Mouse (Mus musculus) CH12.LX (cell line): ENCODE measurements around the gene Rab8a. TPM values are rescaled to one million over a fixed set of nuclear protein-coding genes. Genes with fewer than 3 reads are reported as not detected.

Experiments
- DNase-seq: peaks from one replicate; pipeline ENCODE4 v3.0.0-alpha.2; 2013; ENCODE audit errors: extremely low read depth
- H3K27ac ChIP-seq: 2 replicates; pipeline ENCODE4 v1.5.1; 2012; ENCODE audit warnings: low read depth, mild to moderate bottlenecking, control low read depth, moderate library complexity; ENCODE audit not compliant: insufficient read depth
- H3K27me3 ChIP-seq: replicated peaks from 2 replicates; pipeline ENCODE3; 2012; ENCODE audit warnings: inconsistent platforms
- H3K36me3 ChIP-seq, 2 experiments: replicated peaks in 1 of 2; 2 replicates each; pipeline versions ENCODE3 to v1.6.1; 2012; ENCODE audit warnings: inconsistent platforms in 1 of 2, low read length in 1 of 2, mild to moderate bottlenecking in 1 of 2, mixed read lengths in 1 of 2, moderate library complexity in 1 of 2; ENCODE audit not compliant: control insufficient read depth in 1 of 2, insufficient read depth in 1 of 2
- H3K4me1 ChIP-seq, 2 experiments: 2 replicates each; pipeline ENCODE4 v1.6.1; 2012; ENCODE audit warnings: inconsistent platforms in 1 of 2, moderate library complexity in 1 of 2; ENCODE audit not compliant: insufficient read depth in 2 of 2, control insufficient read depth in 1 of 2
- H3K4me2 ChIP-seq: 2 replicates; pipeline ENCODE4 v1.6.1; 2012; ENCODE audit warnings: low read depth, mild to moderate bottlenecking, control low read depth; ENCODE audit not compliant: poor library complexity, insufficient read depth, severe bottlenecking
- H3K4me3 ChIP-seq, 3 experiments: fragments of 150-350 bp in 1 of 3; sonication (generic) in 1 of 3; replicated peaks in 1 of 3; 2 replicates each; pipeline versions ENCODE3 to v1.5.1; 2011 to 2012; ENCODE audit warnings: low read depth in 2 of 3, low read length in 2 of 3, mild to moderate bottlenecking in 2 of 3, moderate library complexity in 2 of 3, control low read depth in 1 of 3, improper control_type of control experiment in 1 of 3, inconsistent platforms in 1 of 3, mixed read lengths in 1 of 3; ENCODE audit not compliant: poor library complexity in 1 of 3
- H3K79me2 ChIP-seq: replicated peaks from 2 replicates; pipeline ENCODE4 v1.6.1; 2012; ENCODE audit warnings: mild to moderate bottlenecking, moderate library complexity; ENCODE audit not compliant: control insufficient read depth, poor library complexity, insufficient read depth, severe bottlenecking; ENCODE audit errors: extremely low read depth
- H3K9ac ChIP-seq: 2 replicates; pipeline ENCODE4 v1.6.1; 2012; ENCODE audit warnings: low read depth, mild to moderate bottlenecking, control low read depth, moderate library complexity; ENCODE audit not compliant: insufficient read depth
- H3K9me3 ChIP-seq: replicated peaks from 2 replicates; pipeline ENCODE3; 2012; ENCODE audit warnings: low read length, inconsistent platforms, mixed read lengths
- BHLHE40 ChIP-seq: IDR thresholded peaks from 2 replicates; pipeline ENCODE4 v1.6.1; 2011; ENCODE audit warnings: mild to moderate bottlenecking, low read depth, low read length, improper control_type of control experiment
- CHD1 ChIP-seq: IDR thresholded peaks from 2 replicates; pipeline ENCODE4 v1.6.1; 2012; ENCODE audit warnings: low read depth, low read length, improper control_type of control experiment, inconsistent platforms
- CHD2 ChIP-seq: IDR thresholded peaks from 2 replicates; pipeline ENCODE4 v1.6.1; 2011; ENCODE audit warnings: low read length, improper control_type of control experiment
- CTCF ChIP-seq, 2 experiments: IDR thresholded peaks in 1 of 2; conservative IDR thresholded peaks in 1 of 2; 2 replicates each; pipeline ENCODE4 v1.5.1; 2011 to 2012; ENCODE audit warnings: low read depth in 2 of 2, low read length in 2 of 2, improper control_type of control experiment in 1 of 2, inconsistent platforms in 1 of 2, mild to moderate bottlenecking in 1 of 2, moderate library complexity in 1 of 2
- E2F4 ChIP-seq: IDR thresholded peaks from 2 replicates; pipeline ENCODE4 v1.6.1; 2011; ENCODE audit warnings: low read depth, low read length, improper control_type of control experiment; ENCODE audit not compliant: insufficient replicate concordance
- ELF1 ChIP-seq: IDR thresholded peaks from 2 replicates; pipeline ENCODE4 v1.6.1; 2014; ENCODE audit warnings: low read depth, mild to moderate bottlenecking, inconsistent platforms, low read length, improper control_type of control experiment
- EP300 ChIP-seq: IDR thresholded peaks from 2 replicates; pipeline ENCODE4 v1.6.1; 2011; ENCODE audit warnings: low read length, improper control_type of control experiment
- ETS1 ChIP-seq: conservative IDR thresholded peaks from 2 replicates; pipeline ENCODE4 v1.6.1; 2012; ENCODE audit warnings: low read depth, mild to moderate bottlenecking, inconsistent platforms, low read length, improper control_type of control experiment, moderate library complexity
- GABPA ChIP-seq: IDR thresholded peaks from 2 replicates; pipeline ENCODE4 v1.6.1; 2012; ENCODE audit warnings: low read depth, low read length, improper control_type of control experiment, inconsistent platforms; ENCODE audit not compliant: insufficient replicate concordance
- HCFC1 ChIP-seq: IDR thresholded peaks from 2 replicates; pipeline ENCODE4 v1.6.1; 2012; ENCODE audit warnings: low read depth, mild to moderate bottlenecking, inconsistent platforms, low read length, improper control_type of control experiment
- IRF4 ChIP-seq: IDR thresholded peaks from 2 replicates; pipeline ENCODE4 v1.6.1; 2014; ENCODE audit warnings: low read depth, mild to moderate bottlenecking, inconsistent platforms, low read length, improper control_type of control experiment
- JUN ChIP-seq: IDR thresholded peaks from 2 replicates; pipeline ENCODE4 v1.6.1; 2011; ENCODE audit warnings: low read depth, mild to moderate bottlenecking, low read length, improper control_type of control experiment, moderate library complexity; ENCODE audit not compliant: insufficient read depth
- JUND ChIP-seq: conservative IDR thresholded peaks from 2 replicates; pipeline ENCODE4 v1.6.1; 2011; ENCODE audit warnings: low read depth, low read length, improper control_type of control experiment
- KAT2A ChIP-seq: IDR thresholded peaks from 2 replicates; pipeline ENCODE4 v1.6.1; 2012; ENCODE audit warnings: low read length, improper control_type of control experiment, inconsistent platforms; ENCODE audit not compliant: insufficient replicate concordance
- MAFK ChIP-seq: IDR thresholded peaks from 2 replicates; pipeline ENCODE4 v1.6.1; 2011; ENCODE audit warnings: low read length, improper control_type of control experiment; ENCODE audit not compliant: insufficient replicate concordance
- MAX ChIP-seq: IDR thresholded peaks from 2 replicates; pipeline ENCODE4 v1.6.1; 2011; ENCODE audit warnings: low read length, improper control_type of control experiment
- MAZ ChIP-seq: IDR thresholded peaks from 2 replicates; pipeline ENCODE4 v1.6.1; 2012; ENCODE audit warnings: low read depth, mild to moderate bottlenecking, inconsistent platforms, low read length, improper control_type of control experiment, moderate library complexity
- MEF2A ChIP-seq: IDR thresholded peaks from 2 replicates; pipeline ENCODE4 v1.6.1; 2014; ENCODE audit warnings: low read depth, mild to moderate bottlenecking, inconsistent platforms, low read length, improper control_type of control experiment, borderline replicate concordance
- MXI1 ChIP-seq: IDR thresholded peaks from 2 replicates; pipeline ENCODE4 v1.6.1; 2011; ENCODE audit warnings: mild to moderate bottlenecking, low read depth, low read length, improper control_type of control experiment
- MYC ChIP-seq: IDR thresholded peaks from 2 replicates; pipeline ENCODE4 v1.6.1; 2011; ENCODE audit warnings: low read depth, mild to moderate bottlenecking, improper control_type of control experiment, low read length
- NELFE ChIP-seq: IDR thresholded peaks from 2 replicates; pipeline ENCODE4 v1.6.1; 2011; ENCODE audit warnings: low read depth, low read length, improper control_type of control experiment
- NRF1 ChIP-seq: IDR thresholded peaks from 2 replicates; pipeline ENCODE4 v1.6.1; 2014; ENCODE audit warnings: low read depth, mild to moderate bottlenecking, inconsistent platforms, low read length, improper control_type of control experiment, moderate library complexity
- PAX5 ChIP-seq: IDR thresholded peaks from 2 replicates; pipeline ENCODE4 v1.6.1; 2012; ENCODE audit warnings: low read length, inconsistent platforms, mixed read lengths
- POLR2A ChIP-seq: IDR thresholded peaks from 2 replicates; pipeline ENCODE4 v1.6.1; 2011; ENCODE audit warnings: low read depth, mild to moderate bottlenecking, improper control_type of control experiment, low read length
- POLR2AphosphoS2 ChIP-seq: IDR thresholded peaks from 2 replicates; pipeline ENCODE4 v1.6.1; 2011; ENCODE audit warnings: low read depth, low read length, improper control_type of control experiment
- RAD21 ChIP-seq: IDR thresholded peaks from 2 replicates; pipeline ENCODE4 v1.6.1; 2011; ENCODE audit warnings: low read depth, mild to moderate bottlenecking, low read length, improper control_type of control experiment, moderate library complexity
- RCOR1 ChIP-seq: conservative IDR thresholded peaks from 2 replicates; pipeline ENCODE4 v1.6.1; 2012; ENCODE audit warnings: low read depth, mild to moderate bottlenecking, inconsistent platforms, low read length, improper control_type of control experiment
- SIN3A ChIP-seq: IDR thresholded peaks from 2 replicates; pipeline ENCODE4 v1.6.1; 2012; ENCODE audit warnings: low read length, improper control_type of control experiment, inconsistent platforms
- SMC3 ChIP-seq: IDR thresholded peaks from 2 replicates; pipeline ENCODE4 v1.6.1; 2011; ENCODE audit warnings: low read depth, low read length, improper control_type of control experiment
- TBP ChIP-seq: conservative IDR thresholded peaks from 2 replicates; pipeline ENCODE4 v1.6.1; 2011; ENCODE audit warnings: low read depth, low read length, improper control_type of control experiment
- TCF12 ChIP-seq: IDR thresholded peaks from 2 replicates; pipeline ENCODE4 v1.6.1; 2014; ENCODE audit warnings: low read depth, mild to moderate bottlenecking, inconsistent platforms, low read length, improper control_type of control experiment
- UBTF ChIP-seq: IDR thresholded peaks from 2 replicates; pipeline ENCODE4 v1.6.1; 2012; ENCODE audit warnings: low read depth, mild to moderate bottlenecking, inconsistent platforms, low read length, improper control_type of control experiment, moderate library complexity
- USF1 ChIP-seq: IDR thresholded peaks from 2 replicates; pipeline ENCODE4 v1.6.1; 2014; ENCODE audit warnings: low read depth, mild to moderate bottlenecking, inconsistent platforms, low read length, improper control_type of control experiment
- USF2 ChIP-seq: conservative IDR thresholded peaks from 2 replicates; pipeline ENCODE4 v1.6.1; 2011; ENCODE audit warnings: low read depth, low read length, improper control_type of control experiment
- ZC3H11A ChIP-seq: IDR thresholded peaks from 2 replicates; pipeline ENCODE4 v1.6.1; 2012; ENCODE audit warnings: low read depth, mild to moderate bottlenecking, inconsistent platforms, low read length, improper control_type of control experiment
- ZKSCAN1 ChIP-seq: IDR thresholded peaks from 2 replicates; pipeline ENCODE4 v1.6.1; 2012; ENCODE audit warnings: low read depth, inconsistent platforms, low read length, improper control_type of control experiment, borderline replicate concordance
- ZMIZ1 ChIP-seq: IDR thresholded peaks from 2 replicates; pipeline ENCODE4 v1.6.1; 2012; ENCODE audit warnings: low read depth, mild to moderate bottlenecking, inconsistent platforms, low read length, improper control_type of control experiment
- ZNF384 ChIP-seq: IDR thresholded peaks from 2 replicates; pipeline ENCODE4 v1.6.1; 2012; ENCODE audit warnings: low read depth, low read length, improper control_type of control experiment, inconsistent platforms
- dilution Hi-C: fragments of 300-500 bp; cut with MboI; formaldehyde crosslinking; loops from 2 replicates; pipeline ENCODE4 v1.14.3; 2020; ENCODE audit warnings: low sequenced_read_pairs; ENCODE audit not compliant: extremely low pct_unique_long_range_greater_than_20kb, extremely low pct_ligation_motif_present
- in situ Hi-C: fragments of 300-500 bp; cut with MboI; formaldehyde crosslinking; loops from 3 replicates; pipeline ENCODE4 v1.14.3; 2019; ENCODE audit warnings: low sequenced_read_pairs, low pct_ligation_motif_present, low pct_unique_long_range_greater_than_20kb, mixed read lengths
- polyA plus RNA-seq: library from polyadenylated mRNA; unstranded; fragments of >175 nt; gene quantifications from 2 replicates; pipeline ENCODE4 v1.2.1, GENCODE M21; 2012; ENCODE audit warnings: low read depth; ENCODE audit not compliant: insufficient read length
- total RNA-seq, 2 experiments: library from RNA; depleted of rRNA; stranded (reverse); fragments of 300-350 nt in 1 of 2; fragments of >200 nt in 1 of 2; gene quantifications; 2 replicates each; pipeline ENCODE4 v1.2.3; 2012 to 2014

Rab8a gene
- total and polyA plus RNA-seq, 3 experiments: 102 to 190 (median 136) TPM

DNA sequence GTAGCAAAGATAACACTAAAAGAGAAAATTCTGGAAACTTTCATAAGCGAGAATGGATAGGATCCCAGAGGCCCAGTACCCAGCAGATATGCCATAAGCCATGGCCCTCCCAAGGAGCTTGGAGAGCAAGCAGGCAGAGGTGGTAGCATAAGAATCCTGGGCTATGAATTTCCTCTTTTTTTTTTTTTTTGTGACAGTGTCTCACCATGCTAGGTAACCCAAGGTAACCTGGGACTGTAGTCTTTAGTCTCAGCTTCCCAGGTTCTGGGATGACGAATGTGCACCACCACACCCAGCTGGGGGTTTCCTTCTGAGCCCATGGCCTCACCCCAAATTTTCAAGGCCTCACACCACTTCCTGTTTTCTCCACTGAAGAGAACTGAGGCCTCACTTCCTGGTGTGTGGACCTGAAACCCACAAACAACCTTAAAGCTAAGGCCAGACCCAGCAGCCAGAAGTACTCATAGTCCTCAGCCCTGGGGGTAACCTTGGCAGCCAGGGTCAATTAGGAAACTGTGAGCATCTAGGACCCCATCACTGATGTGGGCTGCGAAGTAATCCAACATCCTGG is 8.2 kb downstream of the Rab8a start:
- Histone ChIP-seq H3K9ac (peak overlapping the region; percentile 22; the same call in 1 of the 2 replicates), H3K9me3 (no peaks in the 10 kb centered on the region), H3K79me2 (peaks cover 39% of the 10 kb centered on the region), H3K4me2 (peak overlapping the region; percentile 7), H3K4me3 (no peak overlapping the region), H3K4me1 (peaks cover 31 to 67% of the 10 kb centered on the region in 2 experiments), H3K36me3 (peaks cover 63 to 95% of the 10 kb centered on the region in 2 experiments), H3K27ac (peak overlapping the region; percentile 92), H3K27me3 (no peaks in the 10 kb centered on the region)
- dilution Hi-C loops: no loop called here
- DNase-seq: peak; percentile 89
- in situ Hi-C loops: no loop called here
- TF ChIP-seq USF2 (no peak), MEF2A (no peak; the same call in 1 of the 2 replicates), MAZ (no peak), KAT2A (no peak), SIN3A (peak; percentile 50; the same call in 1 of the 2 replicates), IRF4 (peak; percentile 82), TBP (no peak), CHD1 (no peak), ETS1 (peak; percentile 81), SMC3 (no peak), GABPA (no peak), EP300 (peak; percentile 88), RCOR1 (no peak), MAX (no peak), ZMIZ1 (no peak), HCFC1 (no peak), ZC3H11A (no peak), NRF1 (no peak), MAFK (no peak), ELF1 (peak; percentile 94), ZKSCAN1 (no peak), MXI1 (no peak), CHD2 (peak; percentile 52), BHLHE40 (peak; percentile 53), MYC (peak; percentile 46; the same call in 1 of the 2 replicates), POLR2AphosphoS2 (no peak), NELFE (no peak), JUND (no peak), E2F4 (no peak), PAX5 (no peak), POLR2A (0 out of 2 replicates have a peak, but pooled peaks have one; percentile 22), CTCF (conservative IDR thresholded peaks at IDR 0.05 in 1 of 2, IDR thresholded peaks at IDR 0.05 in 1 of 2; ENCODE audit: low read depth in 2 of 2, low read length in 2 of 2) (no peak), UBTF (no peak), TCF12 (peak; percentile 74; the same call in 1 of the 2 replicates), RAD21 (no peak), JUN (0 out of 2 replicates have a peak, but pooled peaks have one; percentile 35), USF1 (no peak), ZNF384 (peak; percentile 89)
